Comparison of ENCODE assay signal across 12 mouse cellular contexts in genomic region chr17:67638119-67638810, GRCm38 (mm10). TPM values are rescaled to one million over a fixed set of nuclear protein-coding genes. Genes with fewer than 3 reads are reported as not detected.
A peak's percentile ranks its signal among the peaks of the same experiment; 100 is the strongest.
DNase-seq lines count a peak whose midpoint lies in the region; ATAC-seq lines count a peak whose summit lies in the region.
"Had no signal": no experiment of that assay in that cellular context is flagged by ENCODE, and none has a peak within 500 bp of the region (broad histone marks: within the 10 kb centered on the region; RNA-seq: fewer than 3 reads in every experiment).

No protein-coding gene starts in this region.

- no peaks in the 10 kb centered on the region for H3K9me3 ChIP-seq in forebrain, embryonic 14.5 days (replicated peaks; ENCODE audit: control insufficient read depth, low read length)
- H3K9me3 ChIP-seq in forebrain, embryonic 11.5 days (ENCODE audit: control insufficient read depth, low read length) = no peaks in the 10 kb centered on the region
- H3K9me3 ChIP-seq: embryonic facial prominence, embryonic 15.5 days; limb, embryonic 13.5 days had no signal

- no peaks in the 10 kb centered on the region for H3K27me3 ChIP-seq in forebrain, embryonic 14.5 days (replicated peaks; ENCODE audit: control insufficient read depth, insufficient read depth, low read length)
- no peaks in the 10 kb centered on the region for H3K27me3 ChIP-seq in forebrain, embryonic 11.5 days (ENCODE audit: control insufficient read depth, insufficient read depth, low read length)
- H3K27me3 ChIP-seq: embryonic facial prominence, embryonic 15.5 days had no signal

- H3K4me2 ChIP-seq in forebrain, embryonic 14.5 days (ENCODE audit: low read length) = no peak overlapping the region
- no peak overlapping the region for H3K4me2 ChIP-seq in forebrain, embryonic 11.5 days (ENCODE audit: low read depth, low read length, severe bottlenecking)
- H3K4me2 ChIP-seq: embryonic facial prominence, embryonic 15.5 days; limb, embryonic 13.5 days had no signal

- DNase-seq in forebrain, embryonic 14.5 days (ENCODE audit: low spot score) = peak; percentile 61
- DNase-seq in forebrain, embryonic 11.5 days (ENCODE audit: low spot score) = no peak
- peak; percentile 14 for DNase-seq in urinary bladder, postnatal 14 days (ENCODE audit: low spot score)
- no peak for DNase-seq in urinary bladder, adult 2 months (ENCODE audit: low spot score)
- DNase-seq in kidney, postnatal 25 days = peak; percentile 48 to 64
- no peak for DNase-seq in spleen, postnatal 10 days (ENCODE audit: low spot score in 2 of 2)
- no peak for DNase-seq in embryo, embryonic 10 days (ENCODE audit: low spot score)

- WGBS in forebrain, embryonic 14.5 days = 63% methylated on average over 10 of the region's 10 CpGs
- 89% methylated on average over 10 of the region's 10 CpGs for WGBS in forebrain, embryonic 11.5 days

- no peak overlapping the region for H3K4me3 ChIP-seq in forebrain, embryonic 14.5 days (ENCODE audit: low read depth, low read length)
- H3K4me3 ChIP-seq in forebrain, embryonic 11.5 days (ENCODE audit: low read depth, low read length) = no peak overlapping the region
- H3K4me3 ChIP-seq: embryonic facial prominence, embryonic 15.5 days; limb, embryonic 13.5 days had no signal

- H3K9ac ChIP-seq in forebrain, embryonic 14.5 days (ENCODE audit: low read length) = no peak overlapping the region
- H3K9ac ChIP-seq in forebrain, embryonic 11.5 days (ENCODE audit: low read length) = no peak overlapping the region
- H3K9ac ChIP-seq: embryonic facial prominence, embryonic 15.5 days; limb, embryonic 13.5 days had no signal

- H3K27ac ChIP-seq in forebrain, embryonic 14.5 days (ENCODE audit: low read depth, low read length) = no peak overlapping the region
- H3K27ac ChIP-seq in forebrain, embryonic 11.5 days (ENCODE audit: low read depth, low read length) = no peak overlapping the region
- H3K27ac ChIP-seq: embryonic facial prominence, embryonic 15.5 days; limb, embryonic 13.5 days had no signal

- ATAC-seq in forebrain, embryonic 14.5 days = no peak
- ATAC-seq in forebrain, embryonic 11.5 days (replicated peaks; ENCODE audit: low FRiP score) = no peak
- ATAC-seq in activated CD4-positive, CD25-positive, alpha-beta regulatory T cell, adult 4 months = no peak

- no peaks in the 10 kb centered on the region for H3K4me1 ChIP-seq in forebrain, embryonic 14.5 days (ENCODE audit: control insufficient read depth, insufficient read depth, low read length)
- no peaks in the 10 kb centered on the region for H3K4me1 ChIP-seq in forebrain, embryonic 11.5 days (replicated peaks; ENCODE audit: control insufficient read depth, insufficient read depth, low read length)
- H3K4me1 ChIP-seq: limb, embryonic 13.5 days had no signal

- no peaks in the 10 kb centered on the region for H3K36me3 ChIP-seq in forebrain, embryonic 14.5 days (ENCODE audit: control insufficient read depth, insufficient read depth, low read length)
- no peaks in the 10 kb centered on the region for H3K36me3 ChIP-seq in forebrain, embryonic 11.5 days (ENCODE audit: control insufficient read depth, insufficient read depth, low read length)
- H3K36me3 ChIP-seq: embryonic facial prominence, embryonic 15.5 days; limb, embryonic 13.5 days had no signal

RNA-seq across cellular contexts. Expression of gene Lrrc30, which starts 5.7 kb away (rescaled TPM):
- not detected in 2 replicates for polyA plus RNA-seq in forebrain, embryonic 14.5 days (2014; fragmentation: Nextera tagmentation; extraction: Ambion mirVana)
- not detected in 2 replicates for polyA plus RNA-seq in forebrain, embryonic 11.5 days (2014; fragmentation: Nextera tagmentation; extraction: Ambion mirVana)
- not detected in 2 replicates for polyA plus RNA-seq in urinary bladder, adult 2 months (2012; rRNA removed)
- polyA plus RNA-seq in activated CD4-positive, CD25-positive, alpha-beta regulatory T cell, adult 4 months (2017; shearing (Covaris generic)) = not detected
- polyA plus RNA-seq: neural tube, embryonic 14.5 days had no signal

RNA-seq across cellular contexts. Expression of gene Lama1, which starts 58.8 kb away (rescaled TPM):
- 5.4 and 6.6 TPM in 2 replicates for polyA plus RNA-seq in forebrain, embryonic 14.5 days (2014; fragmentation: Nextera tagmentation; extraction: Ambion mirVana)
- 28.5 and 31.5 TPM in 2 replicates for polyA plus RNA-seq in forebrain, embryonic 11.5 days (2014; fragmentation: Nextera tagmentation; extraction: Ambion mirVana)
- 0.66 and 1.2 TPM in 2 replicates for polyA plus RNA-seq in urinary bladder, adult 2 months (2012; rRNA removed)
- not detected for polyA plus RNA-seq in activated CD4-positive, CD25-positive, alpha-beta regulatory T cell, adult 4 months (2017; shearing (Covaris generic))
- polyA plus RNA-seq: C2C12 had no signal

Comparison
In these comparisons a context has a peak if more than half of its experiments do, and no peak if none do; other contexts are left out.
1. DNase-seq: peak in forebrain, embryonic 14.5 days (single experiment), urinary bladder, postnatal 14 days (single experiment) and kidney, postnatal 25 days (2 of 2); none in forebrain, embryonic 11.5 days (single experiment), urinary bladder, adult 2 months (single experiment), spleen, postnatal 10 days (0 of 2) and embryo, embryonic 10 days (single experiment).